Mouse (Mus musculus) cerebellum, postnatal 10 days (tissue): ENCODE data around the gene Ankrd11.

Source experiments
- DNase-seq, 2 experiments: peaks; one replicate each; pipeline ENCODE4 v3.0.0; 2021; ENCODE audit warnings: mixed read lengths in 2 of 2

Gene Ankrd11

GRCm38 (mm10) chr8:122836696-122837095, 205.4 kb downstream of the Ankrd11 start:
- DNase-seq = no peak

DNA sequence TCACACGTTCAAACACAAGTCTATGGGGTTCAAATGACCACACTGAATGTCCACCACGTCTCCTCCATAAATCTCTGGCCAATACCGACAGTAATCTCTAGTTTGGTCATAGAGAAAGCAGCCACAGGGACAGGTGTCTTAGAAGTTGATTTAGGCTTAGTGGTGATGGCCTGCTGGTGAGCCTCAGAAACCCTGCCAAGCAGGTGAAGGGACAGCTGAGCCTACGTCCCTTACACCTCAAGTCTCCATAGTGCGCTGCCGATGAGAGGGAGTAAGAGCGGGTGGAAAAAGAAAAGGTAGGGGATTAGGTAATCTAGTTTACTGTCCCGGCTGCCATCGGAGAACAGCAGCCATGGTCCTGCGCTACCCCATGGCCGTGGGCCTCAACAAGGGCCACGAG, 205.9 kb downstream of the Ankrd11 start:
- no peak for DNase-seq

DNA sequence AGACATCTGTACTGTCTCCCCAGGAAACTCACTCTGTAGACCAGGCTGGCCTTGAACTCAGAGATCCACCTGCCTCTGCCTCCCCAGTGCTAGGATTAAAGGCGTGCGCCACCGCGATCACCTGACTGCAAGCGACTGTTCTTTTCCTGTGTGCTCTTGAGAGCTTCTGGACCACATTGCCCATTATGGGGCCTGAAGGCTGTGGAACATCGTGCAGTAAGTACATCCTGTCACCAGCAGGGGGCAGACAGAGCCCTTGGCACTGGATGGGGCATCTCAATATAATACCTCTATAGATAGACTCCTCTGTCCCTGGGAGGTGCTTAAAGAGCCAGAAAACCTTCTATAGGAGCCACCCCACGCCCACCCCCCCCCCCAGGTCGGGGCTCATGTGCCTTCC, 207.1 kb downstream of the Ankrd11 start:
- DNase-seq = peak; percentile 90 to 93

DNA sequence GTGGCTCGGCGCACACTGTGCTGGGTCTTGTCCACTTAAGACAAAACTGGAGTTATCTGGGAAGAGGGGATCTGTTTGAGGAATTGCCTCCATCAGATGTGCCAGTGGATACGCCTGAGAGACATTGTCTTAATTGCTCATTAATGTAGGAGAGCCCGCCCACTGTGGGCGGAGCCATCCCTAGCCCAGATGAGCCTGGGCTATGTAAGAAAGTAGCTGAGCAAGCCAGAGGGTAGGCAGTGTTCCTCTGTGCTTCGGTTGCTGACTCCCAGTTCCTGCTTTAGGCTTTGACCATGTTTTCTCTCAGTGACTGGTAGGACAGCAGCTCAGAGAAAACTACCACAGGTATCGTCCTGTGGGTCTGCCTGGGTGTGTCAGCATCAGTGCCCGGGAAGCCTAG, 207.7 kb downstream of the Ankrd11 start:
- no peak for DNase-seq
